Mouse (Mus musculus): ENCODE measurements around the gene Rbl1.

DNA sequence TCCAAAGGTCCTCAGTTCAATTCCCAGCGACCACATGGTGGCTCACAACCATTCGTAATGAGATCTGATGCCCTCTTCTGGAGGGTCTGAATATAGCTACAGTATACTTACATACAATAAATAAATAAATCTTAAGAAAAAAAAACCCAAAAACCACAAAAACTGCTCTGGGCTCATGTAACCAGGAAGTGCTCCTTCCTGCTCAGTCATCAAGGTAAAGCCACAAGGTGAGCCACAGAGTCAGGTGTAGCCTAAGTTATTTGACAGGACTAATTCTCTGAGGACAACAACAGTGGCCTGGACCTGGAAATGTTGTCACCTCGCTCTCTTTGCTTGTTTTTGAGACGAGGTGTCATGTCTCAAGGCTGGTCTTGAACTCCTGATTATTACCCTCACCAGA, 13.7 kb downstream of the Rbl1 start:
- no peak for TF ChIP-seq CTCF (IDR thresholded peaks at IDR 0.05; ENCODE audit: borderline replicate concordance, insufficient read depth, low read length)
- no peak for TF ChIP-seq POLR2A (IDR thresholded peaks at IDR 0.05; ENCODE audit: low read depth, low read length)

All from embryonic fibroblast, embryonic 13.5 days (primary cell).